10 mouse cellular contexts compared by ENCODE assay signal in the genomic region with DNA sequence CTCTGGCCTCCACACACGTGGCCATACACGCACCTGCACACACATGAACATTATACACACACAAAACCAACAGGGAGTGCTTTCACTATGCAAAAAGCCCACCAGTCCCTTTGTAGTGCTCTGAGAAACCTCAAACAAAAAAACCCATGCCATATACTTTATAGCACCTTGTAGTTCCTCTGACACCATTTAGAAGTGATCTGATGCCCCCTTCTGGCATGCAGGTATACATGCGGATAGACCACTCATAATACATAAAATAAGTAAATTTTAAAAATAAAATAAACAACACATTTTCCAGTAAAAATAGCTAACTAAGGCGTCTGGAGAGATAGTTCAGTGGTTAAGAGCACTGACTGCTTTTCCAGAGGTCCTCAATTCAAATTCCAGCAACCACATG. TPM values are rescaled to one million over a fixed set of nuclear protein-coding genes. Genes with fewer than 3 reads are reported as not detected.
DNase-seq lines count a peak whose midpoint lies in the region; ATAC-seq and TF ChIP-seq lines count a peak whose summit lies in the region.
"Had no signal": no experiment of that assay in that cellular context is flagged by ENCODE, and none has a peak within 500 bp of the region (broad histone marks: within the 10 kb centered on the region; RNA-seq: fewer than 3 reads in every experiment).

No protein-coding gene starts in this region.

- H3K27me3 ChIP-seq in MEL (ENCODE audit: control insufficient read depth in 1 of 2, insufficient read depth in 2 of 2, low read length in 2 of 2), result no peaks in the 10 kb centered on the region
- no peaks in the 10 kb centered on the region for H3K27me3 ChIP-seq in embryonic facial prominence, embryonic 14.5 days (replicated peaks; ENCODE audit: control insufficient read depth, insufficient read depth, low read length)
- H3K27me3 ChIP-seq: midbrain, embryonic 13.5 days had no signal

- H3K9me3 ChIP-seq in MEL (replicated peaks; ENCODE audit: insufficient read depth, low read length), result no peaks in the 10 kb centered on the region
- H3K9me3 ChIP-seq in embryonic facial prominence, embryonic 14.5 days (ENCODE audit: control insufficient read depth, low read length), result no peaks in the 10 kb centered on the region
- H3K9me3 ChIP-seq: midbrain, embryonic 13.5 days had no signal

- TF ChIP-seq RAD21 in MEL (IDR thresholded peaks at IDR 0.05; ENCODE audit: low read depth, low read length), result peak; percentile 83

- H3K4me3 ChIP-seq in layer of hippocampus, adult 2 months, result no peak overlapping the region
- no peak overlapping the region for H3K4me3 ChIP-seq in MEL (ENCODE audit: control insufficient read depth in 1 of 2, insufficient read depth in 1 of 2, low read depth in 2 of 2, low read length in 2 of 2)
- no peak overlapping the region for H3K4me3 ChIP-seq in embryonic facial prominence, embryonic 14.5 days (ENCODE audit: low read depth, low read length)
- H3K4me3 ChIP-seq: midbrain, embryonic 13.5 days had no signal

- 82% methylated on average over 4 of the region's 4 CpGs for WGBS in embryonic facial prominence, embryonic 14.5 days

- H3K27ac ChIP-seq in layer of hippocampus, adult 2 months, result no peak overlapping the region
- H3K27ac ChIP-seq in MEL (ENCODE audit: control insufficient read depth, low read depth, low read length), result no peak overlapping the region
- H3K27ac ChIP-seq in embryonic facial prominence, embryonic 14.5 days (replicated peaks; ENCODE audit: low read depth, low read length), result no peak overlapping the region
- H3K27ac ChIP-seq: midbrain, embryonic 13.5 days had no signal

- no peak for TF ChIP-seq EP300 in MEL (IDR thresholded peaks at IDR 0.05; ENCODE audit: low read depth in 1 of 2, low read length in 2 of 2)

- TF ChIP-seq CTCF in layer of hippocampus, adult 2 months (conservative IDR thresholded peaks at IDR 0.05), result peak; percentile 76
- TF ChIP-seq CTCF in MEL (IDR thresholded peaks at IDR 0.05 in 2 of 3, conservative IDR thresholded peaks at IDR 0.05 in 1 of 3; ENCODE audit: control insufficient read depth in 1 of 3, insufficient read depth in 1 of 3, low read depth in 2 of 3, low read length in 3 of 3, poor library complexity in 1 of 3, severe bottlenecking in 1 of 3), result peak; percentile 26 to 74 (median 54); a peak in 5 of 6 replicates

- no peak for TF ChIP-seq POLR2A in MEL (IDR thresholded peaks at IDR 0.05; ENCODE audit: control insufficient read depth in 1 of 2, insufficient read depth in 1 of 2, low read depth in 1 of 2, low read length in 2 of 2, poor library complexity in 1 of 2)

- H3K36me3 ChIP-seq in MEL (ENCODE audit: control insufficient read depth in 1 of 2, insufficient read depth in 2 of 2, low read length in 2 of 2), result peaks cover 5 to 10% of the 10 kb centered on the region in 2 experiments
- peaks cover 70% of the 10 kb centered on the region for H3K36me3 ChIP-seq in embryonic facial prominence, embryonic 14.5 days (ENCODE audit: control insufficient read depth, insufficient read depth, low read length)

- peaks cover 12% of the 10 kb centered on the region for H3K79me2 ChIP-seq in MEL (ENCODE audit: control insufficient read depth, insufficient read depth, low read length, poor library complexity)

- no peak overlapping the region for H3K4me2 ChIP-seq in embryonic facial prominence, embryonic 14.5 days (ENCODE audit: low read depth, low read length)
- H3K4me2 ChIP-seq: midbrain, embryonic 13.5 days had no signal

- H3K4me1 ChIP-seq in MEL (ENCODE audit: control insufficient read depth in 1 of 2, insufficient read depth in 2 of 2, low read length in 2 of 2), result peaks cover 0 to 2% of the 10 kb centered on the region in 2 experiments; a peak in 1 of 4 replicates
- H3K4me1 ChIP-seq in embryonic facial prominence, embryonic 14.5 days (ENCODE audit: control insufficient read depth, insufficient read depth, low read length), result peaks cover 5% of the 10 kb centered on the region; the same call in 1 of the 2 replicates

- H3K9ac ChIP-seq in MEL (ENCODE audit: control insufficient read depth, low read depth, low read length, poor library complexity, severe bottlenecking), result no peak overlapping the region
- H3K9ac ChIP-seq in embryonic facial prominence, embryonic 14.5 days (ENCODE audit: low read depth, low read length), result no peak overlapping the region
- H3K9ac ChIP-seq: midbrain, embryonic 13.5 days had no signal

- DNase-seq in layer of hippocampus, adult 2 months (ENCODE audit: low spot score in 2 of 2), result no peak
- no peak for DNase-seq in layer of hippocampus, adult 11-12 months (ENCODE audit: low spot score)
- peak; percentile 73 for DNase-seq in MEL (ENCODE audit: low read depth, low spot score)
- peak; percentile 66 for DNase-seq in embryonic facial prominence, embryonic 14.5 days (ENCODE audit: low spot score)
- peak; percentile 70 for DNase-seq in naive thymus-derived CD4-positive, alpha-beta T cell, adult 2 months (ENCODE audit: low read depth)
- DNase-seq in adrenal gland, postnatal 10 days, result no peak
- DNase-seq in spleen, adult 18-20 months, result no peak
- DNase-seq: kidney, postnatal 25 days had no signal

- no peak for ATAC-seq in embryonic facial prominence, embryonic 14.5 days (ENCODE audit: low read depth)
- no peak for ATAC-seq in cerebellum, adult (ENCODE audit: insufficient number of reproducible peaks, low FRiP score, low TSS enrichment)
- ATAC-seq: midbrain, embryonic 13.5 days had no signal

TF ChIP-seq in MEL, 35 proteins besides CTCF, POLR2A, EP300 and RAD21:
- no peak for TF ChIP-seq ELF1 (IDR thresholded peaks at IDR 0.05; ENCODE audit: low read depth, low read length)
- TF ChIP-seq SMC3 (IDR thresholded peaks at IDR 0.05; ENCODE audit: low read depth, low read length), result peak; percentile 78
- no peak for TF ChIP-seq MAZ (IDR thresholded peaks at IDR 0.05; ENCODE audit: low read depth, low read length)
- TF ChIP-seq NRF1 (IDR thresholded peaks at IDR 0.05; ENCODE audit: insufficient read depth, low read depth, low read length, poor library complexity, severe bottlenecking), result no peak
- TF ChIP-seq MAX (IDR thresholded peaks at IDR 0.05; ENCODE audit: low read length), result no peak
- no peak for TF ChIP-seq E2F4 (IDR thresholded peaks at IDR 0.05; ENCODE audit: borderline replicate concordance, low read depth, low read length)
- no peak for TF ChIP-seq TBP (IDR thresholded peaks at IDR 0.05; ENCODE audit: low read depth, low read length)
- no peak for TF ChIP-seq TAL1 (IDR thresholded peaks at IDR 0.05; ENCODE audit: low read length)
- peak; percentile 32; the same call in 1 of the 2 replicates for TF ChIP-seq SIN3A (IDR thresholded peaks at IDR 0.05; ENCODE audit: low read length)
- peak; percentile 50; the same call in 1 of the 2 replicates for TF ChIP-seq ZNF384 (IDR thresholded peaks at IDR 0.05; ENCODE audit: low read depth, low read length)
- TF ChIP-seq ZMIZ1 (IDR thresholded peaks at IDR 0.05; ENCODE audit: low read depth, low read length), result no peak
- no peak for TF ChIP-seq MYB (IDR thresholded peaks at IDR 0.05; ENCODE audit: low read depth, low read length)
- no peak for TF ChIP-seq CHD2 (IDR thresholded peaks at IDR 0.05; ENCODE audit: low read length)
- TF ChIP-seq MAFK (IDR thresholded peaks at IDR 0.05; ENCODE audit: borderline replicate concordance, low read depth, low read length), result no peak
- no peak for TF ChIP-seq UBTF (IDR thresholded peaks at IDR 0.05; ENCODE audit: borderline replicate concordance, insufficient read depth, low read depth, low read length)
- peak; percentile 78 for TF ChIP-seq ZC3H11A (IDR thresholded peaks at IDR 0.05; ENCODE audit: low read depth, low read length)

RNA-seq across cellular contexts. Expression of gene Vps11, which starts 4.3 kb away (rescaled TPM):
- total RNA-seq in layer of hippocampus, adult 2 months (2021), result 10 to 100 TPM; 54.7 to 55.7 TPM
- total RNA-seq in MEL (2012; rRNA removed), result 18.4 and 18.6 TPM in 2 replicates
- 10 to 100 TPM in 1 of 2 experiments, not detected in 1; 27.1 TPM for polyA plus RNA-seq in MEL (2012; ENCODE audit: insufficient read depth in 1 of 2, insufficient read length in 2 of 2, low read depth in 1 of 2, low replicate concordance in 2 of 2, missing spikeins in 1 of 2)
- 24.5 and 25.8 TPM in 2 replicates for polyA plus RNA-seq in embryonic facial prominence, embryonic 14.5 days (2014; fragmentation: Nextera tagmentation; extraction: Ambion mirVana)
- 10 to 100 TPM; 42.3 to 47.3 TPM for total RNA-seq in adrenal gland, postnatal 10 days (2021)

RNA-seq across cellular contexts. Expression of gene Hmbs, which starts 13.2 kb away (rescaled TPM):
- 10 to 100 TPM; 21.9 to 22.1 TPM for total RNA-seq in layer of hippocampus, adult 2 months (2021)
- 110 and 145 TPM in 2 replicates for total RNA-seq in MEL (2012; rRNA removed)
- 100 to 1,000 TPM in 1 of 2 experiments, not detected in 1; 138 TPM for polyA plus RNA-seq in MEL (2012; ENCODE audit: insufficient read depth in 1 of 2, insufficient read length in 2 of 2, low read depth in 1 of 2, low replicate concordance in 2 of 2, missing spikeins in 1 of 2)
- polyA plus RNA-seq in embryonic facial prominence, embryonic 14.5 days (2014; fragmentation: Nextera tagmentation; extraction: Ambion mirVana), result 98.5 and 99.9 TPM in 2 replicates
- total RNA-seq in adrenal gland, postnatal 10 days (2021), result 100 to 1,000 TPM in 1 of 2 experiments, 10 to 100 TPM in 1; 86.7 to 101 TPM

RNA-seq across cellular contexts. Expression of gene Hyou1, which starts 22.1 kb away (rescaled TPM):
- total RNA-seq in layer of hippocampus, adult 2 months (2021), result 100 to 1,000 TPM; 113 to 127 TPM
- 137 and 186 TPM in 2 replicates for total RNA-seq in MEL (2012; rRNA removed)
- polyA plus RNA-seq in MEL (2012; ENCODE audit: insufficient read depth in 1 of 2, insufficient read length in 2 of 2, low read depth in 1 of 2, low replicate concordance in 2 of 2, missing spikeins in 1 of 2), result 100 to 1,000 TPM in 1 of 2 experiments, not detected in 1; 160 TPM
- 29.6 and 30.0 TPM in 2 replicates for polyA plus RNA-seq in embryonic facial prominence, embryonic 14.5 days (2014; fragmentation: Nextera tagmentation; extraction: Ambion mirVana)
- 100 to 1,000 TPM in 1 of 2 experiments, 10 to 100 TPM in 1; 97.2 to 121 TPM for total RNA-seq in adrenal gland, postnatal 10 days (2021)

RNA-seq across cellular contexts. Expression of gene H2afx, which starts 22.7 kb away (rescaled TPM):
- total RNA-seq in layer of hippocampus, adult 2 months (2021), result 10 to 100 TPM; 42.5 to 44.2 TPM
- total RNA-seq in MEL (2012; rRNA removed), result 805 and 828 TPM in 2 replicates
- polyA plus RNA-seq in MEL (2012; ENCODE audit: insufficient read depth in 1 of 2, insufficient read length in 2 of 2, low read depth in 1 of 2, low replicate concordance in 2 of 2, missing spikeins in 1 of 2), result 10 to 100 TPM in 1 of 2 experiments, not detected in 1; 89.6 TPM
- 202 and 227 TPM in 2 replicates for polyA plus RNA-seq in embryonic facial prominence, embryonic 14.5 days (2014; fragmentation: Nextera tagmentation; extraction: Ambion mirVana)
- total RNA-seq in adrenal gland, postnatal 10 days (2021), result 10 to 100 TPM; 87.2 to 99.6 TPM

RNA-seq across cellular contexts. Expression of gene Dpagt1, which starts 31.4 kb away (rescaled TPM):
- 10 to 100 TPM; 14.5 to 15.3 TPM for total RNA-seq in layer of hippocampus, adult 2 months (2021)
- 12.7 and 14.9 TPM in 2 replicates for total RNA-seq in MEL (2012; rRNA removed)
- polyA plus RNA-seq in MEL (2012; ENCODE audit: insufficient read depth in 1 of 2, insufficient read length in 2 of 2, low read depth in 1 of 2, low replicate concordance in 2 of 2, missing spikeins in 1 of 2), result 10 to 100 TPM in 1 of 2 experiments, not detected in 1; 43.5 TPM
- 34.3 and 34.9 TPM in 2 replicates for polyA plus RNA-seq in embryonic facial prominence, embryonic 14.5 days (2014; fragmentation: Nextera tagmentation; extraction: Ambion mirVana)
- 10 to 100 TPM; 25.2 to 27.7 TPM for total RNA-seq in adrenal gland, postnatal 10 days (2021)

Comparison
In these comparisons a context has a peak if more than half of its experiments do, and no peak if none do; other contexts are left out.
1. DNase-seq: peak in MEL (single experiment), embryonic facial prominence, embryonic 14.5 days (single experiment) and naive thymus-derived CD4-positive, alpha-beta T cell, adult 2 months (single experiment); none in layer of hippocampus, adult 2 months (0 of 2), layer of hippocampus, adult 11-12 months (single experiment), adrenal gland, postnatal 10 days (single experiment) and spleen, adult 18-20 months (0 of 2).